Mouse (Mus musculus): ENCODE measurements around the gene Omd.
"Not testable (repeated sequence)": the region's sequence is repeated elsewhere in the genome, so short reads cannot be mapped to it uniquely, and the experiment has no call there.

Gene Omd

DNA sequence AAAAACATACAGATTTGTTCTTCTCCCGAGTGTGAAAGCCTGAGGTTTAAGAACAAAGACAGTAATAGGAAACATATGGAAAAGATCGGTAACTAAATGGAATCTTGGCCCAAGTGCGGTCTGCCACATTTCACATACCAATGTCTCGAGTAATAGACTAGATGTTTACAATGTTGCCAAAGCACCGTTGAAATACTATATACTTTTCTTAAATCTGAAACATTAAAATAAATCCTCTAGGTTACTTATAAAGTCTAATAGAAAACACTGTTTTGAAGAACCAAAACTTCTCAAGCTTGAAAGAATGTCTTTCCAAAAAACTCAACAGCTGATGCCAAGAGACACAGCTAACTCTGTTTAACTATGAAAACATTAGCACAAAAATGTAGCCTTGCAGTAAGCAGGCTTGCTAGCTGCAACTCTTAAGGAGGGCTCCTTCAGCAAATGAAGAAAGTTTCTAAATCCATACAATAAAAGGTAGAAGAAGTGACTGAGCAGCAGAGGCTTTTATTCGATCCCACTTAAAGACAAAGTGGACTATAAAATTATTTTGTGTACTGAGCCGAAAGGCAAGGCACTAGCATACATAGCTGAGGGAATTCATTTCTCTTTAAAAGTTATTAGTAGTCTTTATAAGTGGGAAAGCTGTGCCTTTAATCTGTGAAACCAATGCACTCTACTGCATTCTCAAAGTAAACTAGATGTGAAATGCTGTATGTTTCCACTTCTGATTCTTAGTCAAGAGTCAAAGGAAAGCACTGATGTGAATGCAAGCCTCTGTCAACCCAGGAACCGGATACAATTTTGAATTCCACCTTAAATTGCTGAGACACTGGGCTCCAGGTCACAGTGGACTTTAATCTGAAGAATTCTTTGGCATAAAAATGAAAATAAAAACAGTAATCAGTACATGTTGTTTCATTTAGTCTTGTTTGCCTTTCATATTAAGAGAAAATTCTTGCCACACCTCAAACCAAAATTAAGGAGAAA is at the start of gene Omd:
Gene Omd, plus strand, starts transcription at position 922 of the 990 bp plus-strand sequence.
- no peak for DNase-seq

DNA sequence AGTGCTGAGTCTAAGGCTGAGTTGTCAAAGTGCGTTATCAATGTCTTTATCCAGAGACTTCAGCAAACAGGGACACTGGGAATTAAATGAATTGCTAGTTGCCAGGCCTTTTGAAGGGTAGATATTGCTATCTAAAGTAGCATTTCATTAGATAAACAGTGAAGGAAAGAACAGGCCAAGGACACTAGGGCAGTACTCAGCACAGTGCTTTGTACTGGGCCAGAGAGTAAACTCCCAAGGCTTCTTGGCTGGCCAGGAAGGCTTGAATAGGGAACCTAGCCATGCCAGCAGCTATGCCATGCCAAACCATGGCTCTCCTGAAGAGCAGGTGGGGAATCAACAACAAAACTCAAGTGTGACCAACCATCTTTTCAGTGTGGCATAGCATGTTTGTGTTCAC is 45.3 kb upstream of the Omd start:
- no peak for DNase-seq

DNA sequence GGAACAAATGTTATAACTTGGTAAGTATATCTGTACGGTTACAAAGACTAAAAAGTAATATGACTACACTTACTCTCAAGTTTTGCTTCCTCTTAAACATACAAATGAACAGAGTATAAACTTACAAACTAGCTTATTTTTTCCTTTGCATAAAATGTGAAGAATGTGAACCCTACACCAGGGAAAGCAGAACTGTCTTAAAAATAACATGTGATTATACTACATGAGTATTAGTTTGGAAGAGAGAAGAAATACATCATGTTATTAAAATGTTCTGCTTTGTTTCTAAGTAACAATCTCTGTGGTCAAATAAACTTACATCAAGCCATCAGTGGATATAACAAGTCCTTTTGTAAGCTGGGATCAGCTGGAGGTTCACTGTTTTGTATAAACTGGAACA is 43.6 kb upstream of the Omd start:
- no peak for DNase-seq

DNA sequence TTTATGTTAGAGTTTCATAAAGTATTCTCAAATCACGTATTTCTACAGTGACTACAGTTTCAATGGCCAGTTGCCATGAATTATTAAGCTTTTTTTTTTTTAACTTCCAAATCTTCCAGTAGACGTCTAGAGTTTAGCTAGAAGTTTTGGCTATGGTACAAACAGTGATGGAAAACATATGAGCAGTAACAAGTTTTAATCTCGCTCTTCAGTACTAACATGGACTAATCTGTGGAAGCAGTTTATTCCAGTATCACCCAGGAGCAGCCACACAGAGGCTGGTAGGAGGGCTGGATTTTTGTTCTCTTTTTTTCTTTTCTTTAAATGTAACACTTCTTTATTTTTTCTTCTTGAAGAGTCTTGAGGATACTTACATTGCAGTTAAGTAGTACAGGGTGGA is 38.0 kb upstream of the Omd start, which contains the start of gene Aspn:
Gene Aspn, plus strand, starts transcription at position 165 of the 400 bp plus-strand sequence.
- DNase-seq = no peak

DNA sequence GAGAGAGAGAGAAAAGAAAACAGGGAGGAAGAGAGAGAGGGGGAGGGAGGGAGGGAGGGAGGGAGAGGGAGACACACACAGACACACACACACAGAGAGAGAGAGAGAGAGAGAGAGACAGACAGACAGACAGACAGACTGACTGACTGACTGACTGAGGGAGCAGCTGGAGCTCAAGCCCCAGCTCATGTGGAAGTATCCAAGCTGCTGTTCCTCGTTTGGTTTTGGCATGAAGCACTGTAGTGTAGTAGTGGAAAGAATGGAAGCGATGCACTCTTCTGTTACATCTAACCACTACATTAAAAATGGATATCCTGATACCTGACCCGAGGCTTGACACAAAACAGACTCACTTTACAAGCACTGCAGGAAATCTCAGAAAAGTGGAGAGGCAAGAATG is 36.6 kb upstream of the Omd start:
- DNase-seq = no peak

DNA sequence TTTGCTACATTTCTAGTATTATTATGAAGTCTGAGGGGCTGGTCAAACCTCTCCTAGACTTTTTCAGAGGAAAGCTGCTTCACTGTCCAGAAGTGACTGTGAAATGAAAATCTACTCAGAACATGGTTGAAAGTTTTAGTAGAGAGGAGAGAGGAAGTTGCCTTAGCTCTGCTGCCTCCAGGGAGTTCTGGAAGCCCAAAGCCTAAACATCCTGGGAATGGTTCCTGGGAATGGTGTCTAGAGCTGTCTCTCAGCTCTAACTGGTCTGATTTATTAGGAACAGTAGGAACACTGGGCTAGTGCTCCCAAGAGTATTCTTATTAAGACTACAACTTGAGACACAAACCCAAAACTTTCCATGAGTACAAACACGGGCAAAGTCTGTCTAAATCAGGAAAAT is 35.7 kb upstream of the Omd start:
- DNase-seq = no peak

DNA sequence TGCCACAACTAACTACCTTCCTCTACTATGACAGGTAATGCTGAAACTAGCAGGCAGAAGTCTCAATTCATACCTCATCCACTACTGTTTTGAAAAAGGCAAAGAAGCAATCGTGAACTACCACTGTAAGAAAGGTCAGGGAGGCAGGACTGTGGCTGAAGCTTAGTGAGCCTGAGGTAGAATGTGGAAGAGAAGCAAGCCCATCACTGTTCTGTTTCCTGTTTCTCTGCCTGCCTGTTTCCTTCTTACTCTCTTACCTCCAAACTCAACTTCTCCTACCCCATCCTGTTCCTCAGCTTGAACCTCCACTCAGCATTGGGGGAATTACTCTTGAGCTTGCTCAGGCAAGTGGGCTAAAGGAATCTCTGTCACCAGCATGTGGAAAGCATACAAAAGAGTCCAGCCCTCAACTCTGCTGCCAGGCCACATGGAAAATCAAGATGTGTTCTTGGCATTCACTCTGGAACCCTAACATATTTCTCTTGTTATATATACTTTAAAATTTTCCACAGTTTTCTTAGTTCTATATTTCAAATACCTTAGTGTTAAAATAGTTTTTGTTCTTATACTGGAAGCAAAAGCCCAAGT is 34.6 kb upstream of the Omd start:
- DNase-seq = no peak

DNA sequence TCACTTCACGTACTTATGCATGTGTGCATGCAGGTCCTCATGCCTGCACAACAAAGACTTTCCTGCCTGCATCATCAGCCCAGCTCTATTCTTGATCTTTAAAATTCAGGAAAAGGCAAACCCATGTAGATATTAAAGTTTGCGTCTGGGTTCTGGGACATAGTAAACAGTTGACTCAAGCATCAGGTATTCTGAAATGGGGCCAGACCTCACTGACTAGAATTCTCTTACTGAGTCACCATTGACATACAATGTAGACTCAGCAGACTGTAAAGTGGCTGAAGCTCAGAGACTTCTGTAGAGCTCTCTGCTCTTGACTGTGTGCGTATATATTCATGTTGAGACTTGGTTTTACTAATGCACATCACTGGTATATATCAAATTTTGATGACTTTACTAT is 32.6 kb upstream of the Omd start:
- no peak for DNase-seq

DNA sequence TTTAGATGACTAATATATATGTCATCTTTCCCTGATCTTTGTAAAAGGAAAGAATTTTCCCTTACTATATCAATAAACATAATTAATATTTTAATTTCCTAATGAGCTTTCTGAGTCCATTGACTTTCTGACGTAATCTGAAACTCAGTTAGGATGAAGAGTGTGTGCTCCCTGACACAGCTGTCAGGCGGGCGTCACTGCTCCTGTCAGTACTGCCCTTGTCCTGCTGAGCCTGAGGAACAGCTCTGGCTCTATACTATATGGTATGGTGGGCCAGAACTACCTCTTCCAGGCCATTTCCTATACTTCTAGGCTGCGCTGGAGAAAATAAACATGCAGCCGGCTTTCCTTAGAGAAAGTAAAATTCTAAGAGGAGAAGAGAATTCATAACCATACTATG is 27.7 kb upstream of the Omd start:
- DNase-seq = no peak

DNA sequence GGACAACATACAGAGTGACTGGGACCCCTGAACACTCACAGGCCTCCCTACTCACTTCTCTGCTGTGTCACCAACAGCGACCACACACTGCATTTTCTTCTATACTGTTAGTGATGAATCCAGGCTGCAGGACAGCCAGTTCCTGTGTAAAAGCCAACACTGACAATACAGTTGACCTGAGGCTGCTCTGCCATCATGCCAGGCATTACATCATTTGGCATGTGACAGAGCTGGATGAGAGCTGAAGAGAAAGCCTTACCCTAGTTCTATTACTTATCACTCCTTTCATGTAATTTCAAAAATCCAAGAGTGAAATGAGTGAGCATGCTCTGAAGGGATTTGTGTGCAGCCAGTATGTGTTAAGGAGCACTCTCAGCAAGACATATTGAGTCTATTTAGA is 26.1 kb upstream of the Omd start:
- DNase-seq = peak in 1 of 2 experiments; percentile 14

DNA sequence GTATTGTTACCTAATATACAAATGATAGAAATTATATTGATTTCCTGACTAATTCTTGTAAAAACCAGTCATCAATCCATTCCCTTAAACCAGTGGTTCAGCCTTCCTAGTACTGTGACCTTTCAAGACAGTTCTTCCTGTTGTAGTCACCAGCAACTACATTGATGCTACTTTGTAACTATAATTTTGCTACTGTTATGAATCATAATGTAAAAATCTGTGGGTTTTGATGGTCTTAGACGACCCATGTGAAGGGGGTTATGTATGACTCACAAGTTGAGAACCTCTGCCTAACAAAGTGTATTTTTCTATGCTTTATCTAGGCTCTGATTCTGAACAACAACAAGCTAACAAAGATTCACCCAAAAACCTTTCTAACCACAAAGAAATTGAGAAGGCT is 25.3 kb upstream of the Omd start:
- DNase-seq = no peak

DNA sequence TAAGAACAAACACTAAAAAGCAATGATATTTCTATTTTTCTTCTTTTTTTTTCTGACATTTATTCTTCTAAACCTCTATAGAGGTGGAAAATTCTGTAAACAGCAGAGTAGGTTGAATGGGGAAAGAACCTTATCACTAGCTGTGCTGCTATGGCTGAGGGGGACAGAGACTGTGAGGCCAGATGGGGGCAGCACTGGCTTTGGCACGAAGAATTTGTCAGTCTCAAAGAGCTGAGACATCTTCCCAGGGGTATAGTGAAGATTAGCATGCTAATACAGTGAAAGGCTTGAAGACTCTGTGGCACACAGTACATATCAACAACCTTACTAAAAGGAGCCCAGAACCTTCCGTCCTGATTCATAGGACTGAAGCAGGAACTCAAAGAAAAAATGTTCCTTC is 23.1 kb upstream of the Omd start:
- peak in 1 of 2 experiments; percentile 11 for DNase-seq

DNA sequence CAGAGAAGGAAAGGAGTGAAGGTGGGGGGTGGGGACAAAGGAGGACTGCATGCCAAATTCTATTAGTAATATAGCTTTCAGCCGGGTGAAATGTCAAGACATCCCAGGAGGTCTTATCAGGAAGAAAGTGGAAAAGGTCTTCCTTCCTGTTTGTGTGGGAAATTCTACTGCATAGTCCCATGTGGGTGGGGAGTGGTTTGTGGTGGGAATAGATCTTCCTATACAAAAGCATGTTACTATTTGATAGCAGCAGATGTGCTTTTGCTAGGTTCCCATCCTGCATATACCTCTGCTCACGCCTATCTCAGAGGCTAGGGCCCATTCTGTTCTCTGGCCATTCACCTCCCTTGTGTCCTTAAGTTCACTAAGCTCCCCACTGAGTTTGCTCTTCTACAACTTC is 21.4 kb upstream of the Omd start:
- DNase-seq = no peak

DNA sequence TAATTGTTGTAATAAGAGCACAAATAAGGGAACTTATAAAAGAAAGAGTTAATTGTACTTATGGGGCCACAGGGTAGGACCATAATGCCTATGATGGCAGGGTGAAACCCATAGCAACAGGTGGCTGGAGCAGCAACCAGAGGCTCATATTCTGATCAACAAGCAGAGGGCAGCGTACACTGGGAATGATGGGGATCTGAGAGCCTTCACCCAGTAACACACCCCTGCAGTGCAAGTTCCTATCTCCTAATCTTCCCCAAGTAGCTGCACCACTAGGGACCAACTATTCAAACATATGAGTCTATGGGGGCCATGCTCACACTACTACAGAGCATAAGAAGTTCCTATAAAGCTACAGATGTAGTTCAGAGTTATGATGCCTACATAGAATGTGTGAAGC is 17.9 kb upstream of the Omd start:
- no peak for DNase-seq

DNA sequence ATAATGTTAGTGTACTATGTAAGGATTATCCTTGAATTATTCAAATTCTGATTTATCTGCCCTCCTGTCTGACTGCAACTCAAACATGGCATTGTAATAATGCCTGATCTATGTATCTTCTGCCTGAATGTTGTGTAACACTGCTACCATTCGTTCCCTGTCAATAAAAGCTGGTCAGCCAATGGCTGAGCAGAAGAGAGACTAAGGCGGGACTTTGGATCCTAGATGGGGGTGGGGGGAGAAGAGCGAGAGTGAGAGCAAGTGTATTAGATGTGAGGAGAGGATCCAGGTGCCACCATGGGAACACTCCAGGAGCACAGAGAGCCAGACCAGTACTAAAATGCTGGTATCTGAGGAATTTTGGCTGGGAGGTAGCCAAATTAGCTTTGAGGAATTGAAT is 11.9 kb upstream of the Omd start:
- DNase-seq = no peak

DNA sequence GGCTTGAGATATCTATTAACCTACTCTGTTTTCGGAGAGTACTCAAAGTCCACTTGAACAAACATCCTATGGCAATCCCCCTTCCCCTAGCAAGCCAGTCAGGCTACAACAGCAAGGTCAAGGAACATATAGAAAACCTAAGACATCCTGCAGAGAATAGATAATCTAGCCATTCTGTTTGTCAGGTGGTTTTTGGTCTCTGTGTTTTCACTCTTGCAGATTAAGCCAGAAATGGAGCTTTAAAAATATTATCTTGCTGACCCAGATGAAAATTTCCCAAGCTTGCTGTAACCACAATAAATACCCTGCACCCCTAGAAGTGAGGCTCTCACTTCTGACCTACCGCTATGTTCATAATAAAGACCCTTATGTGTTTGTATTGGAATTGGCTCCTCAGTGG is 10.8 kb upstream of the Omd start:
- no peak for DNase-seq

DNA sequence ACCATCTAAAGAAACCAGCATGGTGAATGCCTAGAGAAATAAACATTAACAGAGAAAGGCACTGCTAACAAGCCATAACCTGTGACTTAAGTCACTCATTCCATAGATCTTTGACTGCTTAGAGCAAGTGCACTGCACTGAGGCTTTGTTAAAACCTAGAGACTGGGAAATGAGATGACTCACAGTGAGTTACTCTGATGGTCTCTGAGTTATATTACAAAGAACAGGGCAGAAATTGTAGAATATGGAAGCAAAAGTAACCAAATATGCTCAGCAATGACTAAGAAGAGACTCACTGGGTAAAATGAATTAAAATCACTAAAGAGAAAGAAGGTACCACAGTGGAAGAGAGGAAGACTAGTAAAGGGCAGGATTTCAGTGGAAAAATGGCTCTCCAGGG is 1.6 kb downstream of the Omd start:
- no peak for DNase-seq

DNA sequence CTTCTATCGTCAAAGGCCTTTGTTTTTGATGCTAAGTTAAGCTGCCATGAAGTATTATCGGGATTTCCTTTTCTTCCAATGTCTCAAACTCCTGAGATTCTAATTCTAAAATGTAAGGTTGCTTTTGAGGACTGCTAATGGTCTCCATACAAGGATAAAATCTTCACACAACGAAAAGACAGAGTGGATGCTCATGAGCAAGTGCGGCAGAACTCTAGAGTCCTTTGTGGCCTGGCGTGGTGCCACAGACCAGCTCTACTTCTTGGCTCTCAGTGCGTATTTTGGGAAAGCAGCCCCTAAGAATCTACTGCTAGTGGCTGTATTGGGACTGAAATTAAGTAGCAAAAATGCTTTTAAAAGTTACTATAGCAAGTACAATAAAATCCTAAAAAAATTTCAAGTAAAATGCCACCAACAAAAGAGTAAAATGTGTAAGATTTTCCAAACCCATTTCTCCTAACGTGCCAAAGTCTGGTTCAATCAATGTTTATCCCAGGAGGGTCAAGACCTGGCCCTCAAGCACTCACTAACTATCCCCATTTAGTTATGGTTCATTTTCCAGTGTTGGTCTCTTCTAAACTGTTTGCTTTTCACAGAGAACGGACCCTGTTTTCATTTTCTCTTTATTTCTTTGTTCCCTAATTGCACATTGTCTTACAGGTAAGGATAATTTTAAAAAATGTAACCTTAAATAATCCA is 2.2 kb downstream of the Omd start:
- DNase-seq = peak in 1 of 2 experiments; percentile 10

DNA sequence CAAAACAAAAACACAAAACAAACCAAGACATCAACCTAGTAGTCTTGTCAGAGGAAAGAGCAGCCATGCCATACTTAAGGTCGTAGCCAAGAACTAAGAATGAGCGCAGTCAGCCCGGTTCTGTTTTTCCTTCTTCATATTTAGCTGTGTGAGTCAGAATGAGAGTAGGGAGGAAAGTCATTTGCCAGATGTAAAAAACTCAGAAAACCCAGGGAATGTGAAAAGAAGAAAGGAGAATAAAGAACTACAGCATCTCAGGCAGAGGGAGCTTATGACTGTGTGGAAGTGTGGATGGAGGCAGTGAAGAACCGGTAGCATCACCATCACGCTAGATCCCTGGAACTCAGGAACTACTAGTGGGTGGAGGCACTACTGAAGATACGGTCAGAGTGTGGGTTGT is 3.8 kb downstream of the Omd start:
- DNase-seq = no peak

DNA sequence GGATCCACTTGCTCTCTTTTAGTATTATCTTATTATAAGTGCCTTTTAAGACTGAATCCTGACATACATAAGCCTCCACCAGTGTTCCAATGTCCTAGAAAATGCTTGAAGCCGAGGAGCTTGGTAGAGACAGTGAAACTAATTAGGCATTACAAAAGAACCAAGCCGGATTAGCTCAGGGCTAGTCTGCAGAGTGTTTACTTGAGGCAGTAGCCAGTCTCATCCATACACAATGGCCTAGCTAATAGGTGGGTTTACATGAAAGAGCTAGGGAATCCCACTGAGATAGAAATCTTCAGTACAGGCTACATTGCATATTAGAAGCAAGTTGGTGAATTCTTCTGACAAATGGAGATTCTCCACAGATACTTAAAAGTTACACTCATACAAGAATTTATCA is 20.3 kb downstream of the Omd start:
- DNase-seq = not testable (repeated sequence)

DNA sequence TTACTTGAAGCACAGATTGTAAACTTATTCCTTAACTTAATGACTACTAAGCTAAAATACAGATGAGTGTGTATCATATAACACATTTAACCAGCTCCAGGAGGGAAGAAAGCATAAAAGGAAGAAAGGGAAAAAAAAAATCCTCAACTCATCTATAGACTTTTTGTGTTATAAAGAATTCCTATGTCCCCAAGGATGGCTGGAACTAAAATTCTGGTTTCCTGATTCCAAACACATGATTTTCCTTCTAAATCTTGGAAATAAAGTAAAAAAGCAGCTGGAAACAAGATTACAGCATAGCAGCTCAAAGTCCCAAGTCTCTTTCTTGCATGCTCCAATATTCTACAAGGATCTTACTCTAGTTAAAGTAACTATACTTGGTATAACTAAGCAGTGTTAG is 21.3 kb downstream of the Omd start:
- no peak for DNase-seq

DNA sequence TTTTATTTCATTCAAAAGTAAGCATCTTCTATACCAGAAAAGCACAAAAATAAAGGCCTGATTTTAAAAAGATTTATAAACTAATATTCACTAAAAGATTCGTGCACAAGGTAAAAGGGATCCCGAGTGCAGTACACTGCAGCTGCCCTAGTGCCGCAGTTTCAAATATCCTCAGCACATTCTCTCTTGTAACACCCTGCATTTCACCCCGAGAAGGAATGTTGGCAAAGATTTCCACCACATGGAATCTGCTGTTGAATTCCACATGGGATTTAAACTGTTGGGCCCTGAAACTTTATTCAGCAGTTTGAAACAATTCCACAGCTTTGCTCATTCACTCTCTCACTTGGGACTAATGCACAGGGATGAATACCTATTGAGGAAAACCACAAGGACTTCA is 25.5 kb downstream of the Omd start, which contains the start of gene Ogn:
Gene Ogn, plus strand, starts transcription at position 333 of the 400 bp plus-strand sequence.
- no peak for DNase-seq

DNA sequence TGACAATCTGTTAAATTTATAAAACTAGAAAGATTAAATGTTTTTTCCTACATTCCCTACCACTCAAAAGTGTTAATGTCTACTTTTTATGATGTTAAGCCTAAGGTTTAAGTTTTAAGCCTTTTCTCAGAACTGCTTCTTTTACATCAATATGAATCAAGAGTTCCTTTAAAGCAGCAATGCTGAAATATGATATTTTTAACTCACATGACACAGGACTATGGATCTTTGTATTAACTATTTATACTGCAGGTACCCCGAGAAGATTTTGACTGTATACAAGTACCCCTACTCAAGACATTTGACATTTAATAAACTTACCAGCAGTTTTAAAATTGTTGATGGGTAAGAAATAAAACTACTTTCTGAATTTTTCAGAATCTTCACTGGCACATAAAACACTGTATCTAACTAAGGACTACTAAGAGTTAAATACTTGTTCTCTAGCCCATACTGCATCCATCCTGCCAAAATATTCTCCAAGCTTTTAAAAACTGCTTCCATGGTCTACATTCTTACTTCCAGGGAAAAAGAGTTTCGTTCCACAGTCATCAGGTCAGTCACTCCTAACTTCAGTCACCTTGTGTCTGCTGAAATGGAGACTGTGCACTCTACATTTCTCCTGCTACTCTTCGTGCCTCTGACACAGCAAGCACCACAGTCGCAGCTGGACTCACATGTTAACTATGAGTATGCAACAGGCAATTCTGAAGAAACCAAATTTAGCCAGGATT is 26.5 kb downstream of the Omd start:
- DNase-seq = no peak

All from cerebellum, postnatal 25 days (tissue).